Mouse (Mus musculus): ENCODE data around the gene Snrnp200.

DNA sequence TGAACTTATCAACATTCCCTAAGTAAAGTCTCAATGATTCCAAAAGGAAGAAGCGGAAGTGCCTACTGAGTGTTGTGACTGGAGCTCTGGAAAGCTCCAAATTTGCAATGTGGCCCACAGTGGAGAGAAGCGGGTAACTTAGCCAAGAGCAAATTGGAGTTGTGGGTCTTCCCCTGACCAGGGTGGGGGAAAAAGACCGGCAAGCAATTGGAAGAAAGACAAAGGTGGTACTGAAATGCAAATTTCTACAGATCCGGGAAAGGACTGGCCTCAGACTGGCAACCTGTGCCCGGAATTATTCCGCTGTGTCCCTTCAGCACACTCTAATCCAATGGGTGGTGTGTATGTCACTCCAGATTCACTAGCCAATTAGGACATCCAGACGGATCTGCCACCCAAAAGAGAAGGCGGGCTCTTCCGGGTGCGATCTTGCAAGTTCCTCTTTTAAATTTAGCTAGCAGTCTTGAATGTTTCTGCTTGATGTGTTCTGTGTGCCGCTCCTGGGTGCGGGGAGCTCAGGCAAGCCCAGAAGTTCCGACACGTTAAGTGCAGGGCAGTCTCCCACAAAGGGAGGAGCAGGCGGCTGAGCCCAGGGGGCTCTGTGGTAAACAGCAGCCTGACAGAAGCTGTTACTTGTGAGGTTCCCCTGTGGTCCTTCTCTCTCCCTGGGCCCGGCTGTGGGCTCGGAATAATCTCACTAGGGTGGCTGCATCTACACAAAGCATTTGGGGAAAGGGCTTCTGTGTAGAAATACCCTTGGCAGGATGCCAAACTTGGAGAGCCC lies 25.4 kb upstream of the Snrnp200 start:
- TF ChIP-seq CTCF (IDR thresholded peaks at IDR 0.05; ENCODE audit: low read depth): no peak
- no peak; the same call in 1 of the 2 replicates for TF ChIP-seq EP300 (IDR thresholded peaks at IDR 0.05; ENCODE audit: low read depth)

All from liver, postnatal 0 days (tissue).